Mouse (Mus musculus): Measurements from ENCODE around the gene Vmn2r55. TPM values are rescaled to one million over a fixed set of nuclear protein-coding genes. Genes with fewer than 3 reads are reported as not detected.
"Not testable (repeated sequence)": the region's sequence is repeated elsewhere in the genome, so short reads cannot be mapped to it uniquely, and the experiment has no call there.

Gene Vmn2r55
- polyA plus RNA-seq (2015; fragmentation: Nextera tagmentation; extraction: Ambion mirVana): not detected in 2 replicates

DNA sequence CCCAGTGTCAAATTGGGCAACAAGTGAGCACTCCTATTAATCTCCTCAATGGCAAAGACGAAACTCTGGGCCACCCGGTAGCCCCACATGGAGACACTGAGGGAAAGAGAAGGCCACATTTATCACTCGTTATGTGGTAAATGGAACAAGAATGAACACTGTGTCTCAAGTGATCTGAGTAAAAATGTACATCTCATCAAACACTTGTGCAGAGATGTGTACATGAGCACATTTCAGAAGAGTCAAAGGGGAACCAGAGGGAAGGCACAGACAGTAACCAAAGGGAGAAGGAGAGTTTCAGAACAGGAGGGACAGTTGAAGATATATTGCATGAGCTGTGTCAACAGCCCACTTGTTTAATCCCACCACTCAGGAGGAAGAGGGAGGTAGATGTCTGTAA, at the start of gene Vmn2r55:
TSS of gene Vmn2r55 (minus strand) at position 101 of the 400 bp plus-strand sequence.
- not testable (repeated sequence) for H3K4me3 ChIP-seq; H3K27ac ChIP-seq (replicated peaks); ATAC-seq (ENCODE audit: low FRiP score, low read depth); H3K9ac ChIP-seq; H3K9me3 ChIP-seq; H3K36me3 ChIP-seq; H3K4me2 ChIP-seq; H3K27me3 ChIP-seq; H3K4me1 ChIP-seq (replicated peaks)
- 96% methylated on average over 3 of the region's 3 CpGs for WGBS

DNA sequence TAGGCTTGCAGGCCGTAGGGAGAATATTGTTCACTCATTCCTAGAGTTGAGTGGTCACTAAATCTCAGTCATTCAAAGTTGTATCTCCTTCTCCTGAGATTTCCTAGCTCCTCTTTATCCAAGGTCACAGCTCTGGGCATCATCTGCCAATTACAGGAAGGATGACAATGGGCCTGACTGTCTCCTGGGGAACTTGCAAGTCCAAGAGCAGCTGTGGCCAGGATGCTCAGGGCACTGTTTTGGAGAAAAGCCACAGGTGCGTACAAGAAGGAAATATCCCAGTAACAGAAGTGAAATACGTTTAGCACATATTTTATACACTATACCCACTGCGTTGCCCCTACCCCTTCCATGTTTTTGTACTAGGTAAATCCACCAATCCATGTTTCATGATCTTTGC, 44.6 kb downstream of the Vmn2r55 start, which contains the start of gene Vmn2r54:
TSS of gene Vmn2r54 (minus strand) at position 101 of the 400 bp plus-strand sequence.
- H3K9ac ChIP-seq; H3K9me3 ChIP-seq; H3K4me1 ChIP-seq (replicated peaks); H3K27ac ChIP-seq (replicated peaks); H3K36me3 ChIP-seq; H3K4me2 ChIP-seq; H3K4me3 ChIP-seq; H3K27me3 ChIP-seq; ATAC-seq (ENCODE audit: low FRiP score, low read depth): not testable (repeated sequence)
- WGBS: 78% methylated on average over 3 of the region's 4 CpGs

DNA sequence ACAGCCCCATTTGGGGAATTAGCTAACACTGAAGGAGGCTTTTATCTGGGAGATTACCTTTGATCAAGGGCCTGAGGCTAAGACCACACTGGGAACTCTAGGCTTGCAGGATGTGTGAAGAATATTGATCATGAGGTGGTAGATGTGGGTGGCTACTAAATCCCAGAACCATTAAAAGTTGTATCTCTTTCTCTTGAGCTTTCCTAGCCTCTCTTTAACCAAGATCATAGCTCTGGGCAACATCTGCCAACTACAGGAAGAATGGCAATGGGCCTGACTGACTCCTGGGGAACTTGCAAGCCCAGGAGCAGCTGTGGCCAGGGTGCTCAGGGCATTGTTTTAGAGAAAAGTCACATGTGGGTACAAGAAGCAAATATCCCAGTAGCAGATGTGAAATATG, 76.1 kb downstream of the Vmn2r55 start, which contains the start of gene Vmn2r53:
TSS of gene Vmn2r53 (minus strand) at position 101 of the 400 bp plus-strand sequence.
- Histone ChIP-seq H3K27me3 (no peaks in the 10 kb centered on the region), H3K27ac (replicated peaks) (no peak within 1 kb of the TSS), H3K9ac (no peak within 1 kb of the TSS)

More for the DNA sequence above, 76.1 kb downstream of the Vmn2r55 start, which contains the start of gene Vmn2r53:
- no peak for ATAC-seq (ENCODE audit: low FRiP score, low read depth)
- Histone ChIP-seq H3K36me3 (no peaks in the 10 kb centered on the region), H3K4me3 (no peak within 1 kb of the TSS), H3K9me3 (peaks cover 24% of the 10 kb centered on the region; the same call in 1 of the 2 replicates), H3K4me1 (replicated peaks) (no peaks in the 10 kb centered on the region), H3K4me2 (no peak within 1 kb of the TSS)

Other genes starting within 250 kb of the Vmn2r55 start
- gene Zfp606, start 206.7 kb downstream of the Vmn2r55 start, polyA plus RNA-seq (2015; fragmentation: Nextera tagmentation; extraction: Ambion mirVana): 35.1 and 35.6 TPM in 2 replicates
- gene 2900092C05Rik, start 172.5 kb downstream of the Vmn2r55 start, polyA plus RNA-seq (2015; fragmentation: Nextera tagmentation; extraction: Ambion mirVana): not detected in 2 replicates
- gene Vmn2r53, start 76.2 kb downstream of the Vmn2r55 start, polyA plus RNA-seq (2015; fragmentation: Nextera tagmentation; extraction: Ambion mirVana): not detected in 2 replicates
- not detected in 2 replicates for gene Vmn2r54, start 44.7 kb downstream of the Vmn2r55 start, polyA plus RNA-seq (2015; fragmentation: Nextera tagmentation; extraction: Ambion mirVana)
- 0.01 TPM in 1 of 2 replicates, not detected in the other for gene Vmn2r56, start 50.0 kb upstream of the Vmn2r55 start, polyA plus RNA-seq (2015; fragmentation: Nextera tagmentation; extraction: Ambion mirVana)
- gene Zscan18, start 118.6 kb upstream of the Vmn2r55 start, polyA plus RNA-seq (2015; fragmentation: Nextera tagmentation; extraction: Ambion mirVana): 28.2 and 33.1 TPM in 2 replicates
- 28.3 and 30.0 TPM in 2 replicates for gene Zfp329, start 133.9 kb upstream of the Vmn2r55 start, polyA plus RNA-seq (2015; fragmentation: Nextera tagmentation; extraction: Ambion mirVana)
- gene Zfp110, start 149.8 kb upstream of the Vmn2r55 start, polyA plus RNA-seq (2015; fragmentation: Nextera tagmentation; extraction: Ambion mirVana): 26.2 and 27.6 TPM in 2 replicates
- gene Zfp128, start 196.2 kb upstream of the Vmn2r55 start, polyA plus RNA-seq (2015; fragmentation: Nextera tagmentation; extraction: Ambion mirVana): 7.5 TPM in 2 replicates
- gene Zscan22, start 212.8 kb upstream of the Vmn2r55 start, polyA plus RNA-seq (2015; fragmentation: Nextera tagmentation; extraction: Ambion mirVana): 9.9 and 12.4 TPM in 2 replicates
- gene Rps5, start 237.3 kb upstream of the Vmn2r55 start, polyA plus RNA-seq (2015; fragmentation: Nextera tagmentation; extraction: Ambion mirVana): 549 and 585 TPM in 2 replicates
- gene Rnf225, start 242.4 kb upstream of the Vmn2r55 start, polyA plus RNA-seq (2015; fragmentation: Nextera tagmentation; extraction: Ambion mirVana): 1.1 and 1.3 TPM in 2 replicates

Measured in hindbrain, embryonic 15.5 days (tissue).